Mouse (Mus musculus) R1 (cell line): ENCODE data around the gene Acp1.
A peak's percentile ranks its signal among the peaks of the same experiment; 100 is the strongest.

ENCODE experiments used
- DNase-seq: peaks from one replicate; pipeline ENCODE4 v3.0.0-alpha.2; 2018; ENCODE audit warnings: low read depth, low spot score

Acp1 gene

DNA sequence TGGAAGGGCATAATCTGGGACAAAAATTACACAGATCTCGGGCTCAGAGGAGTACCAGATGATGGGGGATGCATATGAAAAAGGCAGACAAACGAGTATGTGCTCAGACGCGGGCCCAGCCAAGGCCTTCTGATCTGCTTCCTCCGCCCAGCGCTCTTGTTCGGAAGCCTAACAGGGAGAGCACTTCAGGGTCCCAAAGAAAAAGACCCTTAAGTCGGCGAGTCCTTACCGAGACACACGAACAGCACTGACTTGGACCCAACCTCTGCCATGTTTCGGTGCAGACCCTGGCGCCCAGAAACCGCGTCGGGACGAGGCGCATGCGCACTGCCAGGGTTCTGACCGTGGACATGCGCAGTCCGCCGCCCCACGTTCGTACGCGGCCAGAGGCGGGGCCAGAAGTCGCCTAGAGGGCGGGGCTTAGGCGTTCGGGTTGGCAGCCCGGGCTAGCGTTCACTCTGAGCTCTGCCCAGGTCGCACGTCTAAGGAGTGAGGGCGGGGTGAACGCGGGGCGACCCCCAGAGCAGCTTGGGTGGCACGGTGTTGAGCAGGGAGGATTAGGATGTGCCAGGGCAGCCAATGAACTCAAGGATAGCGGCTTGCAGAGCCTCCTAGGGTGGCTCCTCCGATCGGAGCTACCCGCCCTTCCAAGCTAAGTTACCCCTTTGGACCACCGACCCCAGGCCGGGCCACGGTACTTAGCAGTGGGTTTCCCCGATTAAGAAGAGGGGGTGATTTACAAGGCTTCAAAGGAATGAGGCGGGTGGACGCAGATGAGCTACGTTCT is at the start of gene Acp1, which contains the start of gene Sh3yl1:
Gene Acp1 (minus strand): TSS at position 329 of the 787 bp plus-strand sequence.
Gene Sh3yl1 (plus strand): TSS at position 408 of the 787 bp plus-strand sequence.
- DNase-seq: peak; percentile 86

DNA sequence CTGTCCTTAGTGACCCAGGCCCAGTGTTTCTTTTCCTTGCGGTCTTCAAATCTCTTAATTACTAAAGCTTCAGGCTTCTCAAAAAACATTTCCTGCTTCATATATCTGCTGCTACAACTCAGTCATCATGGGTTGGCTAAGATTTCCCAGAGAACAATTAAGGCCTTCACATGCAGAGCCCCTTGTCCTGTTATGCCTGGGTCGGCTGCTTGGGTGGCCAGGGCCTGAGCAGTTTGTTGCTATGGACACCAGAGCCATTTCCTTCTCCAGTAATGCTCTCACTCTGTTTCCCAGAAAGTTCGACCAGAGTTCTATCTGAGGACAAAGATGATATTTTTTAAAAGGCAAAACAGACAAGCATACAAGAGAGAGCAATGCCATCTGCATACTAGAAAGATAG is 32.8 kb upstream of the Acp1 start:
- no peak for DNase-seq

DNA sequence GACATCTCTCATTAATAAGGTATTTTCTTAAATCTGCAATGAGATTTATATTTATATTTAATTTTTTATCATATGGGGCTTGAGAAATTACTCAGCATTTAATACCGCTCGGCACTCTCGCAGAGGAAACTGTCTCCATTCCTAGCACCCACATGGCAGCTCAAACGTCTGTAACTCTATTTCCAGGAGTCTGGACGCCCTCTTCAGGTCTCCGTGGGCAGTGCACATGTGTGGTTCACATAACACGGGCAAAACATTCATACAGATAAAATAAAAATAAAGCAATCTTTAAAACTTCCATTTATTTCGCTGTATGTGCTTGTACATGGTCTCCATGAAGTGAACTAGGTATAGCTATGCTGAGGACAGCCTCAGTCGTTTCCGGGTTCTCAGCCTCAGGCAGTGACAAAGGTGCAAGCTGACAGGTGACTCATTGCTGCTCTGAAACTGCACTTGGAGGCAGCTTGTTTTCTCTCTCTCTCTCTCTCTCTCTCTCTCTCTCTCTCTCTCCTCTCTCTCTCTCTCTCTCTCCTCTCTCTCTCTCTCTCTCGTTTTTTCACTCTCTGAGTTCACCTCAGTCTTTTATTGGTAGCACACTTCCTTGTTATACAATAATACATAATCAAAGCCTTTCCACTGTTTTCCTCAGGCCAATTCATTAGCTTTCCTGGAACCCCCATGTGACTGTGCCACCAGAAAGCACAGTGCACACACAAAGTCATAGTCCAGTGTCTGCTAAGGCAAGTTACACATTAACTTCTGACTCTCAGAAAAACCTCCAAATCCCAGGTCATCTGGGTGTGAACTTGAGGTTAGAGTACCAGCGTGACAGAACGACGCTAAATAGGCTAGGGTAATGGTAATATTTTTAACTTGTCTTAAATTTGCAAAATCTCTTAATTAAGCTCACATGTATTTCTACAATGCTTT is 31.9 kb upstream of the Acp1 start:
- DNase-seq: peak; percentile 18

DNA sequence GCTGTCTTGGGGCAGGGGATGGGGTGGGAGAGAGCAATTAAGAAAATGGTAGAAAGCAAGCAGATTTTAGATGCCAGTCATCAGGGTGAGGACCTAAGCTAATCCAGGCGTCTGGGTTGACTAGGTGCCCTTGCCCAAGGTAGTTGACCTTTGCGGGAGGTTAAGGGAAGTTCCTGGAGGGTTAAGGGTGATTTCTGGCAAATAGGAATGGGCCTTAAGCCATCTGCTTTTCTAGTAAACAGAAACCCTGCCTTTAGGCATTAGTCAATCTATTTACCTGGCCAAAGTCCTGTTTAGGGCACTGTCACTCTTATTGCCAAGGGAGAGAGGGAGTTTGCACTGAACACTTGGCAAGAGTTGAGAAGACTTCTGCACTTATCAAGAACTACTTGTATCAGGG is 25.5 kb upstream of the Acp1 start:
- no peak for DNase-seq

DNA sequence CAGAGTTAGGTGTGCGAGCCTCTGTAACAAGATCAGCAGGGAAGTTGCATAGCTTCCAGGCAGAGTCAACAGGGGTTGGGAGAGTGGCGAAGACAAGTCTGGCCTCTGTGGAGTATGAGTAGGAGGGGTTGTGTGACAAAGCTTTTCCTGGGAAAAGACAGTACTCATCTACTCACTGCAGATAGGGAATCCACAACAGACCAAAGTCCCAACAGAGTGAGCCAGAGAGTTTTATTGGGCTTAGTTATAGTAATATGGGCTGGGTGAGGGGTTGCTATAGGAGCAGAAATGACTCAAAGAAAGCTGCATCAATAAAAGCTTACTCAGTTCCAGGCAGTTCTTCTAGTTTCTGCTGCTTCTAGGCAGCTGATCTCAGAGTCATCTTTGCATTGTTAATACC is 21.9 kb upstream of the Acp1 start:
- no peak for DNase-seq

DNA sequence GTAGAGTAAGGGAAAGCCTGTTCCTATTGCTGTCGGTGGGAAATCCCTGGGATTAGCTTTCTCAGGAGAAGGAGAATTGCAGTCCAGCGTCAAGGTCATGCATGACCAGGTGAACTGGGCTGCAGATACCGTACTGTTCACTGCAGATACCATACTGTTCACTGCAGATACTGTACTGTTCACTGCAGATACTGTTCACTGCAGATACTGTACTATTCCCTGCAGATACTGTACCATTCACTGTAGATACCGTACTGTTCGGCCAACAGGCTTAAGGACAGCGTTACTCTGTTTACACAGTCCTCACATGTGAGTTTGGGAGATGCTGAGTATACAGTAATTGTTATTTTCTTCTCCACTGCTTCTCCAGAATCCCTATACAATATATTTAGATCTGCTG is 16.8 kb upstream of the Acp1 start:
- DNase-seq: no peak

DNA sequence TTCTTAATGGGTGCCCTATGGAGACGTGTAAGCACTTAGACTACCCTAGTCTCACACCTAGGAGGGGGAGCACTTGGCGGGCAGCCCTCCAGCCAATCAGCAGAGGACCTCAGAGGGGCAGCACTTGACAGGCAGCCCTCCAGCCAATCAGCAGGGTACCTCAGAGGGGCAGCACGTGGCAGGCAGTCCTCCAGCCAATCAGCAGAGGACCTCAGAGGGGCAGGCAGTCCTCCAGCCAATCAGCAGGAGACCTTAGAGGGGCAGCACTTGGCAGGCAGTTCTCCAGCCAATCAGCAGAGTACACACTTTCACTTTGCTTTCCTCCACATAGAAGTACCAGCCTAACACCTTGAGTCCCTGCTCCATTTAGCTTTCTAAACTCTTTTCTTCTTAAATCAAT is 11.0 kb upstream of the Acp1 start:
- DNase-seq: peak; percentile 75

DNA sequence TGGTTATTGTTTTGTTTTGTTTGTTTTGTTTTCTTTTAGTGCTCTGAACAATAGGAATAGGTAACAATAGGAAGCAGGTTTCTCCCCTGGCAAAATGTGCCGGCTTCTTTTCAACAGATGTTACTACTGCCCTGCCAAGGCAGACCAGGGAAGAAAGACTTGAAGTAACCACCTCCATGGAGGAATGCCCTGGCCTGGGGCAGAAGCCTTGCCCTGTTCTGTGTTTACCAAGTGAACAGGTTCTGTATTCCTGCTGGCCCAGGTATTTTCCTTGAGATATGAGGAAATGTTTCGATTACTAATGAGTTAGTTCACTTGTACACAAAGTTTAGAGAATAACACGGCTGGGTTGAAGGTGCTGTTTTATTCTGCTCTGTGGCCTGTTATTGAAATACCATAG is 1.5 kb upstream of the Acp1 start:
- DNase-seq: no peak

DNA sequence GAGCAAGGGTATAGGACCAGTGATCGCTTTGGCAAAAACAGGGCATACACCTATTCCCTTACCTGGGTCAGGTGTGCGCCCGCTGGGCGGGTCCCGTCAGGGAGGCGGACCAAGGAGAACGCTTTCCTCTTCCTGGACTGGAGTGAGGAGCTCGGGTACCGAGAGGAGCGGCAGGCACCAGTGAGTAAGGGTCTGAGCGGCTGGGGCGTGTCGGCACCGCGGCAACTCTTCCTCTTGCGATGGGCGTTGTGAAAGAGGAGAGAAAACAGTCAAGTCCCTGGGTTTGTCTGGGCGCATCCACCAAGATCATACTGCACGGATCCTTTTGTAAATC is 626 bp upstream of the Acp1 start:
- DNase-seq: peak; percentile 39

DNA sequence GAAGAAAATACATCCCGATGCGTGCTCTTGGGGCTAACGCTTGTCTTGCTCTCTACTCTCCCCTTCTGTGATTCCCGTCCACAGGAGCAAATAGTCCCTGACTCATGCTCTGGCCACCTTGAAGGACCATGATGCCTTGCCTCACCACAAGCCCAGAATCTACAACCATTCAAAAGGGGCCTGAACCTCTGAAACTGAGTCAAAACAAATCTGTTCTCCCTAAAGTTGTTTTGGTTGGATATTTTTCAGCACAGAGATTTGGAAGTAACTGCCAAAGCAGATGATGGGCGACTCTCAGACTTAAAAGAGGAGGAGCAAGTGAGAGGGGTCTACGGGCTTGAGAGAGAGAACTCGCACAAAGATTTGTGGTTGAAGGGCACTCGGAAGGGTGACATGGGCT is 529 bp downstream of the Acp1 start:
- no peak for DNase-seq

DNA sequence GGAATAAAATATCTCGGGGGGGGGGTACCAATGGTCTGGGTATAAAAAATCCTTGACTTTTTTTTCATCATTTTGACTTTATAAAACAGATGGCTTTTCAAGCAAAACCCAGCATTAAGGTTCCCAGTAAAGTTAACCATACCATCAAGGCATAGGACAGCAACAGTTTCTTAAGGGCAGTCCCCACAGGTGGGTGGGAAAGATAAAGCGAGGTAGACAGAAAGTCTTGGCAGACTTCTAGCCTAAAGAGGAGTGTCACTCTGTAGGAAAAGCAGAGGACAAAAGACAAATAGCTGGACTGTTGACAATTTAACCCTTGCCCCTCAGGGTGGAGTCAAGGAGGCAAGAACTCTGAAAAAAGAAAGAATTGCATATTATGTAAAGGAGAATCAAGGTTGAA is 1.5 kb downstream of the Acp1 start:
- no peak for DNase-seq

DNA sequence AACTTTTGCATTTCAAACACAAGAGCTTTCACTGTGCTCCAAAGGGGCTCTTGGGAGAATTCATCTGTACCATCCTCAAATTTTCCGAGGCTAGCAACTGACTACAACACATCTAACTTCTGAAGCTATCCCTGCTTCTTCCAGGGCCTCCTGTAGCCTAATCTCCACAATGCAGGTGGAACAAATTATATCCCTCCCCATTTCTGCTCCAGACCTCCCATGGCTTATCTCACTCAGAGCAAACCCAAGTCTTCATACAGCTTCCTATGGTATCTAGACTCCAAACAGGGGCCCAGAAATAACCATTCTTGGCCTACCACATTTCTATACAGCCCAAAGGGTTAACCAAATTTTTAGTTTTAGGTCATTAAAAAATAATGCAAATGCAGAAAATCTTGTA is 2.7 kb downstream of the Acp1 start:
- DNase-seq: no peak

DNA sequence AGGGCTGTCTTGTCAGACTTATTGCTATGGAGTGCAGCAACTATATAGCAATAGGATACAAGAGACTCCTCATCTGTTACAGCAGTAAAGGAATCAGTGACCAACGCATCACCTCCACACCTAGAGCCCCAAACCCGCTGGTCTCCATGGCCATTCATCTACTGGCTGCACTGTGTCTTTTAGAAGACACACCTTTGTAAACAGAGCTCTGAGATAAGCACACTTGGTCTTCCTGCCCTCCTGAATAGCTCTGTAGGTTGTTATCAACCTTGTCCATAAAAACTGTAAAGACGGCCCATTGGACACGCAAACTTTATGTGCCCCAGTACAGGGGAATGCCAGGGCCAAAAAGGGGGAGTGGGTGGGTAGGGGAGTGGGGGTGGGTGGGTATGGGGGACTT is 14.3 kb downstream of the Acp1 start:
- DNase-seq: no peak

DNA sequence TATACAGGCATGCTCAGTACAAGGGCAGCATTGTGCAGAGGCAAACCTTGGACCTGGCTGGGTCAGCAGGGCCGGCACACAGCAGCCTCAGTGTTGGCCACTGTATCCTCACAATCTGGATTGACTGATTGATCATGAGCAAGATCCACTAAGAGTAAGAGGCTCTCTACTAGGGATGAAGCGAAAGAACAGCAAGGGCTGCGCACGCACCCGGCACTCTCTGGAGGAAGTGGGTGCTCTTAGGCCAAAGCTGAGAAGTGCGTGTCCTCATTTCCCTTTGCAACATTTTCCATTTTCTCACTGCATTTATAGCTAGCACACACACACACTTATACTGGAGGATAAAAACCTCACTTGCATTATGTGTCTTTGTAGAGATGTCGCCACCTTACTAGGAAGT is 20.0 kb downstream of the Acp1 start:
- no peak for DNase-seq

DNA sequence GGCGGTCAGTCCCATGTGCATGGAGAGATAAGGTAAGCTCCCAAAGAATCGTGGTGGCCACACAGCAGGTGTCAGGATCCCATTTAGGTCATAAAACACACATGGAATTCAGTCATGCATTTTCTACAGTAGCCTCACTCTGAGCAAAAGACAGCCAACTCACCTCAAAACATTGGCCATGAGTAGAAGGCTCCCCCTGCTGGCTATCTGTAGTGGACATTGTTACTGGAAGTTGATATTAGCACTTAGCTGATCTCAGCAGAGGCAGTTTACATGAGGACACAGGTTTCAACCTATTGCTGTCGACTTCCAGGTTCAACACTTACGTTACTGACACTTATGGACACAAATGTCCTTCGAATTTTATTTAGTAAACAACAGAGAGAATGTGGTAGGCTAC is 21.3 kb downstream of the Acp1 start:
- peak; percentile 45 for DNase-seq

DNA sequence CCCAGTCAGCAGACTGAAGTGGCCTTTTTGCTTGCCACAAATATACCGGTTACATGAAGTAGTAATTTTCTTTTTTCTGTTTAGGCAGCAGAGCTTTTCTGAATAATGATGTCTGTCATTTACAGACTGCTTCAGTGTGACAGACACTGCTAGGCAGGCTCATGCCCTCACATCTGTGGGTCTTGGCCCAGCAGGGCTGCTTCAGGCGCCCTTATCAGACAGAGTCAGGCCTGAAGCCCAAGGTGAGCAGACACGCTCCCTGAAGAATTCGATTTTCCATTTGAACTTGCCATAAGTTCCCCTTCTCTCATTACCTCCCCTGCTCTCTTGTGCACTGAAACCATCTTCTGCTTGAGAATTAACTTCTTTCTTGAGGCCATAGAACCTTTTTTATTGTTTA is 23.4 kb downstream of the Acp1 start:
- no peak for DNase-seq

DNA sequence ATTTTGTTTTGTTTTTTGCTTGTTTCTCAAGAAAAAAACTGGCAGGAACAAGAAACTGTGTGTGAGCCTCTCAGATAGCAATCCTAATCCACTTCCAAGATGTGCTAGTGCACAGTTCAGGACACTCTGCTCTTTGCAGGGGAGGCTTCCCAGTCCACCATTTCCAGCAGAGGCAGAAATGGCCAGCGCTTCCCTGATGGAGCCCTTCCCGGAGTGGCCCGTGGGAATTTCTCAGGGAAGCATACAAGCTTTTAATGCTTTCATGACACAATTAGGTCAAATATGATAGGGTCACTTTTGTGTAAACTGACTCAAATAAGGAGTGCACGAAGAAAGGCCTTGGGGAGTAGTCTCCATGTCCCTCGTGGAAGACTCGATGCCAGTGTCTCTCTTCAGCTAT is 25.5 kb downstream of the Acp1 start:
- no peak for DNase-seq

DNA sequence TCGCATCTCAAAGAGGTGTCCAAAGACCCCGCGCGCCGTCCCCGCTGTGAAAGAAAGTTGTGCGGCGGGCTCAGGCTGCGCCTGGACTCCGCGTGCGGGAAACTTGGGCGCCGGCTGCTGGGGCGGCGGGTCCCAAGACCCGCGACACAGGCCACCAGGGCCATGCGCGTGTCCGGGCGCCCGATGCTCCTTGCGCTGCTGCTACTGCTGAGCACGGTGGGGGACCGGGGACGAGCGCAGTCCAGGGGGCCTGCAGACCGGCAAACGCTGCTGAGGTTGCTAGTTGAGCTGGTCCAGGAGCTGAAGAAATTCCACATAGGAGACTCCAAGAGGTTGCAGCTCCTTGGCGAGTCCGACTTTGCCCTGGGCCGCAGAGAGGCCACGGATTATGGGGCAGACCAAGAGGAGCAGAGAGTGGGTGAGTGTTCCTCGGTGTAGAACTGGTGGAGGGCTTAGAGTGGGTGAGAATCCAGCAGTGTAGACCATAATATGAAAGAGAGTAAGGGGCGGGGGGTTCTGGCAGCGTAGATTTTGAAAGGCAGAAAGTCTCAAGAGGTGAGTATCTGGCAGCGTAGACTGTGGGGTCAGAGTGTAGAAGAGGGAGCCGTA is 26.7 kb downstream of the Acp1 start:
- DNase-seq: peak; percentile 17

DNA sequence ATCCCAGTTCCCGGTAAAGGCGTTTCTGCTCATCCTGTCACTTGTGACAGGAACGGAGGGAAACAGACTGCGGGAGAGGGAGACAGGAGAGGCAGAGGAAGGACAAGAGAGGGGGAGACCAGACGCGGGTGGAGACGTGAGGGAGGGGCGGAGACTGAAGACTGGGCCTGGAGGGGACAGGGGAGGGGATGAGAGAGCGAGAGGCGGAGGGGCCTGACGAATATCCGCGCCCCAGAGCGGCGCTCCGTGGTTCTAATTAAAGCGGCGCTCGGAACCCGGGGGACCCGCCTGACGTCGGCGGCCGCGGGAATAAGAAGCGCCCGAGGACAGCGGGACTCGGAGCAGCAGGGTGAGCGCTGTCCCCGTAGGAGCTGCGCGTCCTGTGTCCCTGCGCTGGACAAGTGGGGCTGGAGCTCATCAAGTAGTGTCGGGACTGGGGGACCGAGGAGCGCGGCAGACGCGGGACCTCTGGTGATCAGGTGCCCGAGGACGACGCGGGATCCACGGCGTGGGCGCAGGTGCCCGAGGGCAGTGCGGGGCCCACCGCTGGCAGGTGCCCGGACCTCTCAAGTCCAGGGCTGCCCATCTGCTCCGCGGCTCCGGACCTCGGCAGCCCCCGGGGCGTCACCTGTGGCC is 27.3 kb downstream of the Acp1 start, which contains the start of gene Alkal2:
Gene Alkal2 (plus strand): TSS at position 337 of the 636 bp plus-strand sequence.
- DNase-seq: peak; percentile 32

DNA sequence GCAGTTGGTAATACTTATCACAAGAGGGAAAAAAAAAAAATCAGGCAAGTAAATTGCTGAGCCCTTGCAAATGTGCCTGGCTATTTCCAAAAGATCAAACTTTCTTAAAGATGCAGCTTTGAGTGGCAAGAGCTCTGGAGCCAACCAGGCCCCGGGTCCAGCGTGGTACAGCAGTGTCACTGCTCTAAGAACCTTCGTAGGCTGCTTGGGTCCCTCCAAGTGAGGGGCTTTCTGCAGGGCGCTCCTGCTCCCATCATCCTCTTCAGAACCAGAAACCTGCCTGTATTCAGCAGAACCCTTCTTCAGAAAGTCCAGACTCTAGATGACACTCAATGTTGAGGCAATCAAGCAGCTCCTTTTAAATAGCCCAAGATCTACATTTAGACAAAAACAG is 27.8 kb downstream of the Acp1 start:
- no peak for DNase-seq

DNA sequence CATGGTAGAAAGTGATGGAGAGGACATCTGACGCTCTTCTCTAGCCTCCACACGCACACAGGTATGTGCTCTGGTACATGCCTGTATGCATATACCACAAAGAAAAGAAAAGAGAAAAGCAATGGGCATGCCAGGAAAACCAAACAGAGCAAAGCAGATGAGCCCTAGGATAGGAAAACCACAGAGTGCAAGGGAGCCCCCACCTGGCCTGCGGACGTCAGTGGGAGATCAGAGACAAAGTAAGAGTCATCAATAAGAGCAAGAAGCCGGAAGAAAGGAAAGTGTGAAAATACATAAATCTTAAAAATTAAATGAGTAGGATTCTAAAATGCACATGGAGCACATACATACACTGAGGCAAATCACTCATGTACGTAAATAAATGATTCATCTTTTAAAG is 31.9 kb downstream of the Acp1 start:
- DNase-seq: no peak

DNA sequence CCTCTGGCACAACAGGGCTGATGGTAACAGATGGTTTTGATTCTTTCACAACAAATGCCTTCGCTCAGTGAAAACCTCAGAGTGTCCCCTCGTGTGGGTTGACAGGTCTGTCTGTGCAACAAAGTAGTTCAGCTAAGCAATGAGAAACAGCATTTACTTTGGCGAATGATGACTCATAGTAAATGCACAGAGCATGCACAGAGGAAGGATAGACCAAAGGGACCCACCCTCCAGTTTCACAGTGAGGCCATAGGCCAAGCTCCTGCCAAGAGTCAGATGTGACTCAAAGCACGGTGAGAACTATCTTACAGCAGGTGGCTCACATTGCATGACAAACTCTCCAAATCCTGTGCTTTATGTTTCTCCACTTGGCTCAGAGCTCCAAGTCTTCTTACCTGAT is 45.6 kb downstream of the Acp1 start:
- no peak for DNase-seq
